Comparison of ENCODE assay signal across 9 mouse cellular contexts in genomic region chr6:85037677-85038076, GRCm38 (mm10). TPM values are rescaled to one million over a fixed set of nuclear protein-coding genes. Genes with fewer than 3 reads are reported as not detected.
A peak's percentile ranks its signal among the peaks of the same experiment; 100 is the strongest.
DNase-seq lines count a peak whose midpoint lies in the region; TF ChIP-seq lines count a peak whose summit lies in the region.
"Had no signal": no experiment of that assay in that cellular context is flagged by ENCODE, and none has a peak within 500 bp of the region (broad histone marks: within the 10 kb centered on the region; RNA-seq: fewer than 3 reads in every experiment).

No protein-coding gene starts in this region.

- TF ChIP-seq CTCF in gastrocnemius, adult 2 months (IDR thresholded peaks at IDR 0.05), result peak; percentile 97

- DNase-seq in heart, adult 18-20 months, result peak; percentile 53 to 76
- no peak for DNase-seq in heart, postnatal 25 days (ENCODE audit: low spot score)
- DNase-seq in ZHBTc4 (ENCODE audit: low read depth, low spot score), result peak; percentile 84
- DNase-seq in cerebellum, postnatal 36 days, result peak; percentile 56 to 60
- peak; percentile 43 for DNase-seq in gastrocnemius, adult 2 months
- DNase-seq in layer of hippocampus, adult 18-20 months (ENCODE audit: low spot score in 2 of 2), result peak; percentile 56 to 84
- peak; percentile 74 for DNase-seq in lung, postnatal 14 days
- peak; percentile 70 to 81 for DNase-seq in right cerebral cortex, postnatal 10 days (ENCODE audit: low spot score in 2 of 2)

- intact Hi-C loops in heart, postnatal 25 days (cut with DNase I), result loop anchor here (2.0 kb wide), 3 partner anchors 31 to 93 kb away; partner anchors contain the start of gene Exoc6b
- intact Hi-C loops in gastrocnemius, adult 2 months (cut with DNase I), result loop anchor here (1.0 to 5.0 kb wide), 2 partner anchors 80 to 95 kb away; no protein-coding TSS in a partner anchor

- H3K4me3 ChIP-seq in gastrocnemius, adult 2 months, result no peak overlapping the region
- H3K4me3 ChIP-seq: midbrain, embryonic 12.5 days had no signal

- no peak overlapping the region for H3K27ac ChIP-seq in gastrocnemius, adult 2 months
- H3K27ac ChIP-seq: midbrain, embryonic 12.5 days had no signal

RNA-seq across cellular contexts. Expression of gene Exoc6b, which starts 31.6 kb away (rescaled TPM):
- 10 to 100 TPM; 18.9 to 20.2 TPM for total RNA-seq in heart, adult 18-20 months (2021)
- 10 to 100 TPM; 17.4 to 18.5 TPM for total RNA-seq in heart, postnatal 25 days (2021)
- total RNA-seq in gastrocnemius, adult 2 months (2021), result 10 to 100 TPM; 14.0 to 16.3 TPM
- total RNA-seq in layer of hippocampus, adult 18-20 months (2021), result 100 to 1,000 TPM; 127 to 135 TPM

Comparison
In these comparisons a context has a peak if more than half of its experiments do, and no peak if none do; other contexts are left out.
1. RNA of gene Exoc6b, which starts 31.6 kb away (total RNA-seq): 127 to 135 TPM in layer of hippocampus, adult 18-20 months; 18.9 to 20.2 TPM in heart, adult 18-20 months, 17.4 to 18.5 TPM in heart, postnatal 25 days and 14.0 to 16.3 TPM in gastrocnemius, adult 2 months; every median in the first group is over 4 times any median in the second.